Mouse (Mus musculus) ES-Bruce4 (cell line): Measurements from ENCODE around the gene U90926.

Experiments used
- CTCF ChIP-seq: IDR thresholded peaks from one replicate; pipeline ENCODE4 v1.8.1; 2011; ENCODE audit warnings: low read depth, low read length
- EP300 ChIP-seq: IDR thresholded peaks from 2 replicates; pipeline ENCODE4 v1.6.1; 2011; ENCODE audit warnings: low read depth, low read length; ENCODE audit not compliant: insufficient read depth
- POLR2A ChIP-seq: IDR thresholded peaks from one replicate; pipeline ENCODE4 v1.8.1; 2011; ENCODE audit warnings: low read length; ENCODE audit not compliant: insufficient read depth

GRCm38 (mm10) chr5:92262646-92263045 is 47.4 kb upstream of the U90926 start:
- TF ChIP-seq EP300: no peak
- no peak for TF ChIP-seq CTCF
- TF ChIP-seq POLR2A: no peak
